Mouse (Mus musculus) MEL (cell line): ENCODE results near the gene Sh3d19. TPM values are rescaled to one million over a fixed set of nuclear protein-coding genes. Genes with fewer than 3 reads are reported as not detected.

Experiments
- DNase-seq: peaks from one replicate; pipeline ENCODE4 v3.0.0; 2011; ENCODE audit warnings: low read depth, low spot score
- H3K27ac ChIP-seq: 2 replicates; pipeline ENCODE4 v1.5.1; 2012; ENCODE audit warnings: low read depth, mild to moderate bottlenecking, control low read depth, low read length, moderate library complexity; ENCODE audit not compliant: control insufficient read depth
- H3K27me3 ChIP-seq, 2 experiments: fragments of 150-350 bp in 1 of 2; sonication (generic) in 1 of 2; 2 replicates each; pipeline ENCODE4 v1.6.1; 2012; ENCODE audit warnings: low read length in 2 of 2, mild to moderate bottlenecking in 2 of 2, improper control_type of control experiment in 1 of 2, moderate library complexity in 1 of 2; ENCODE audit not compliant: insufficient read depth in 2 of 2, control insufficient read depth in 1 of 2
- H3K36me3 ChIP-seq, 2 experiments: 2 replicates each; pipeline ENCODE4 v1.6.1; 2012 to 2014; ENCODE audit warnings: low read length in 2 of 2, improper control_type of control experiment in 1 of 2, inconsistent platforms in 1 of 2, mild to moderate bottlenecking in 1 of 2; ENCODE audit not compliant: insufficient read depth in 2 of 2, control insufficient read depth in 1 of 2
- H3K4me1 ChIP-seq, 2 experiments: fragments of 150-350 bp in 1 of 2; sonication (generic) in 1 of 2; 2 replicates each; pipeline ENCODE4 v1.6.1; 2012; ENCODE audit warnings: low read length in 2 of 2, improper control_type of control experiment in 1 of 2, mild to moderate bottlenecking in 1 of 2; ENCODE audit not compliant: insufficient read depth in 2 of 2, control insufficient read depth in 1 of 2
- H3K4me3 ChIP-seq, 2 experiments: fragments of 150-350 bp in 1 of 2; sonication (generic) in 1 of 2; 2 replicates each; pipeline ENCODE4 v1.5.1; 2012; ENCODE audit warnings: low read depth in 2 of 2, low read length in 2 of 2, mild to moderate bottlenecking in 2 of 2, moderate library complexity in 2 of 2, control low read depth in 1 of 2, improper control_type of control experiment in 1 of 2; ENCODE audit not compliant: control insufficient read depth in 1 of 2, insufficient read depth in 1 of 2
- H3K79me2 ChIP-seq: 2 replicates; pipeline ENCODE4 v1.6.1; 2012; ENCODE audit warnings: mild to moderate bottlenecking, low read length, moderate library complexity; ENCODE audit not compliant: control insufficient read depth, poor library complexity, insufficient read depth
- H3K9ac ChIP-seq: 2 replicates; pipeline ENCODE4 v1.6.1; 2012; ENCODE audit warnings: low read depth, mild to moderate bottlenecking, control low read depth, low read length, moderate library complexity; ENCODE audit not compliant: control insufficient read depth, poor library complexity, severe bottlenecking
- H3K9me3 ChIP-seq: fragments of 150-350 bp; sonication (generic); replicated peaks from 2 replicates; pipeline ENCODE4 v1.6.1; 2012; ENCODE audit warnings: mild to moderate bottlenecking, low read length, improper control_type of control experiment, moderate library complexity; ENCODE audit not compliant: insufficient read depth
- CHD2 ChIP-seq: IDR thresholded peaks from 2 replicates; pipeline ENCODE4 v1.6.1; 2011; ENCODE audit warnings: low read length, improper control_type of control experiment
- CTCF ChIP-seq, 3 experiments: IDR thresholded peaks in 2 of 3; conservative IDR thresholded peaks in 1 of 3; 2 replicates each; pipeline ENCODE4 v1.5.1; 2011 to 2012; ENCODE audit warnings: low read length in 3 of 3, low read depth in 2 of 3, mild to moderate bottlenecking in 2 of 3, improper control_type of control experiment in 1 of 3, inconsistent platforms in 1 of 3, mixed read lengths in 1 of 3, moderate library complexity in 1 of 3; ENCODE audit not compliant: control insufficient read depth in 1 of 3, insufficient read depth in 1 of 3, poor library complexity in 1 of 3, severe bottlenecking in 1 of 3
- EP300 ChIP-seq, 2 experiments: IDR thresholded peaks; 2 replicates each; pipeline ENCODE4 v1.6.1; 2011; ENCODE audit warnings: improper control_type of control experiment in 2 of 2, low read length in 2 of 2, low read depth in 1 of 2, mild to moderate bottlenecking in 1 of 2
- GABPA ChIP-seq: IDR thresholded peaks from 2 replicates; pipeline ENCODE4 v1.6.1; 2012; ENCODE audit warnings: low read depth, mild to moderate bottlenecking, inconsistent platforms, low read length, improper control_type of control experiment, moderate library complexity
- HCFC1 ChIP-seq: IDR thresholded peaks from 2 replicates; pipeline ENCODE4 v1.6.1; 2012; ENCODE audit warnings: low read depth, mild to moderate bottlenecking, inconsistent platforms, low read length, improper control_type of control experiment, moderate library complexity
- MAFK ChIP-seq: IDR thresholded peaks from 2 replicates; pipeline ENCODE4 v1.6.1; 2011; ENCODE audit warnings: low read depth, mild to moderate bottlenecking, low read length, improper control_type of control experiment, borderline replicate concordance
- MXI1 ChIP-seq: IDR thresholded peaks from 2 replicates; pipeline ENCODE4 v1.6.1; 2011; ENCODE audit warnings: mild to moderate bottlenecking, low read depth, low read length, improper control_type of control experiment
- MYC ChIP-seq: IDR thresholded peaks from 2 replicates; pipeline ENCODE4 v1.6.1; 2011; ENCODE audit warnings: low read depth, mild to moderate bottlenecking, low read length, improper control_type of control experiment, moderate library complexity
- NELFE ChIP-seq: IDR thresholded peaks from 2 replicates; pipeline ENCODE4 v1.6.1; 2011; ENCODE audit warnings: low read depth, low read length, improper control_type of control experiment
- NRF1 ChIP-seq: IDR thresholded peaks from 2 replicates; pipeline ENCODE4 v1.6.1; 2014; ENCODE audit warnings: low read depth, mild to moderate bottlenecking, inconsistent platforms, low read length, improper control_type of control experiment, moderate library complexity; ENCODE audit not compliant: poor library complexity, insufficient read depth, severe bottlenecking
- POLR2AphosphoS2 ChIP-seq: IDR thresholded peaks from 2 replicates; pipeline ENCODE4 v1.6.1; 2011; ENCODE audit warnings: low read length, improper control_type of control experiment
- POLR2AphosphoS5 ChIP-seq: IDR thresholded peaks from 2 replicates; pipeline ENCODE4 v1.6.1; 2012; ENCODE audit warnings: low read depth, borderline replicate concordance, mild to moderate bottlenecking, inconsistent platforms, low read length, moderate library complexity, mixed read lengths
- RAD21 ChIP-seq: IDR thresholded peaks from 2 replicates; pipeline ENCODE4 v1.6.1; 2011; ENCODE audit warnings: mild to moderate bottlenecking, low read depth, low read length, improper control_type of control experiment
- RCOR1 ChIP-seq: IDR thresholded peaks from 2 replicates; pipeline ENCODE4 v1.6.1; 2012; ENCODE audit warnings: low read depth, mild to moderate bottlenecking, inconsistent platforms, low read length, improper control_type of control experiment
- SMC3 ChIP-seq: IDR thresholded peaks from 2 replicates; pipeline ENCODE4 v1.6.1; 2011; ENCODE audit warnings: low read depth, low read length, improper control_type of control experiment
- TBP ChIP-seq: IDR thresholded peaks from 2 replicates; pipeline ENCODE4 v1.8.0; 2011; ENCODE audit warnings: low read depth, low read length, improper control_type of control experiment
- TCF12 ChIP-seq: IDR thresholded peaks from 2 replicates; pipeline ENCODE4 v1.6.1; 2014; ENCODE audit warnings: low read depth, mild to moderate bottlenecking, inconsistent platforms, low read length, improper control_type of control experiment, moderate library complexity
- UBTF ChIP-seq: IDR thresholded peaks from 2 replicates; pipeline ENCODE4 v1.6.1; 2012; ENCODE audit warnings: low read depth, mild to moderate bottlenecking, inconsistent platforms, low read length, improper control_type of control experiment, moderate library complexity, borderline replicate concordance; ENCODE audit not compliant: insufficient read depth
- USF2 ChIP-seq, 2 experiments: IDR thresholded peaks; 2 replicates each; pipeline ENCODE4 v1.6.1; 2011 to 2012; ENCODE audit warnings: improper control_type of control experiment in 2 of 2, low read length in 2 of 2, borderline replicate concordance in 1 of 2, inconsistent platforms in 1 of 2, low read depth in 1 of 2, mild to moderate bottlenecking in 1 of 2; ENCODE audit not compliant: insufficient read depth in 1 of 2
- ZC3H11A ChIP-seq: IDR thresholded peaks from 2 replicates; pipeline ENCODE4 v1.6.1; 2012; ENCODE audit warnings: low read depth, mild to moderate bottlenecking, inconsistent platforms, low read length, improper control_type of control experiment
- ZKSCAN1 ChIP-seq: IDR thresholded peaks from 2 replicates; pipeline ENCODE4 v1.6.1; 2012; ENCODE audit warnings: low read depth, mild to moderate bottlenecking, inconsistent platforms, low read length, improper control_type of control experiment, moderate library complexity
- ZNF384 ChIP-seq: IDR thresholded peaks from 2 replicates; pipeline ENCODE4 v1.6.1; 2012; ENCODE audit warnings: low read depth, mild to moderate bottlenecking, inconsistent platforms, low read length, improper control_type of control experiment
- polyA plus RNA-seq, 2 experiments: library from polyadenylated mRNA; stranded (reverse) in 1 of 2; unstranded in 1 of 2; fragments of >175 nt in 1 of 2; fragments of >200 nt in 1 of 2; gene quantifications; 2 replicates each; pipeline versions ENCODE4 v1.2.1 to v1.2.4; 2012; ENCODE audit warnings: low replicate concordance in 2 of 2, low read depth in 1 of 2; ENCODE audit not compliant: insufficient read length in 2 of 2, insufficient read depth in 1 of 2, missing spikeins in 1 of 2
- total RNA-seq: library from RNA; depleted of rRNA; stranded (reverse); fragments of 300-350 nt; gene quantifications from 2 replicates; pipeline ENCODE4 v1.2.3, GENCODE M21; 2012

The Sh3d19 gene
- total and polyA plus RNA-seq, 3 experiments = 2.2 to 4.8 TPM; not detected in 1

DNA sequence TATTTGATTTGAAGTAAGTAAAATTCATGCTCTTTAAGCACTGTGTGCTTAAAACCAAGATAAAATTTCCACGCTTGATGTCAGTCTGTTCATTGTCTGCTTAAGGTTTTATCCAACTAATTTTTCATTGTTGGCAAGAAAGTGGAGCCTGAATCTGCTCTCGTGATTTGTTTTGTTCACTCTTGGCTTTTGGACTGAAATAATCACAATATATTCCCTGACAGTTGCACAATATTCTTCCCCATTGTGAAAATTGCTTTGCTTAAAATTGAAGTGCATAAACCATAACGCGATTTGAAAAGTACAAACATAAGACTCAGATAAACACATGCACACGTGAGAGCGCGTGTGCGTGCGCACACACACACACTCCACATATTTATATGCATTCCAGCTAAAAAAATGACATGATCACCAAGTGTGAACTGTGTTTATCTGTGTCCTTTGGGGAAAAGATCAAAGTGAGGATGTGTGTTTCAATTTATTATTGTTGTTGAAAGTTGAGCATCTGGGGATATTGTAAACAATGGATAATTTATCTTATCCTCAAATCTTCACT, 67.1 kb downstream of the Sh3d19 start:
- Histone ChIP-seq H3K79me2 (no peaks in the 10 kb centered on the region), H3K9me3 (no peaks in the 10 kb centered on the region), H3K36me3 (no peaks in the 10 kb centered on the region), H3K4me1 (no peaks in the 10 kb centered on the region), H3K4me3 (no peak overlapping the region), H3K27me3 (peaks cover 0 to 1% of the 10 kb centered on the region in 2 experiments; a peak in 2 of 4 replicates), H3K9ac (no peak overlapping the region), H3K27ac (no peak overlapping the region)
- DNase-seq = no peak
- no peak for TF ChIP-seq MYC
- TF ChIP-seq EP300 (IDR thresholded peaks at IDR 0.05; ENCODE audit: low read depth in 1 of 2, low read length in 2 of 2) = no peak
- no peak for TF ChIP-seq POLR2AphosphoS5
- no peak for TF ChIP-seq CTCF (IDR thresholded peaks at IDR 0.05 in 2 of 3, conservative IDR thresholded peaks at IDR 0.05 in 1 of 3; ENCODE audit: control insufficient read depth in 1 of 3, insufficient read depth in 1 of 3, low read depth in 2 of 3, low read length in 3 of 3, poor library complexity in 1 of 3, severe bottlenecking in 1 of 3)
- no peak for TF ChIP-seq NRF1

DNA sequence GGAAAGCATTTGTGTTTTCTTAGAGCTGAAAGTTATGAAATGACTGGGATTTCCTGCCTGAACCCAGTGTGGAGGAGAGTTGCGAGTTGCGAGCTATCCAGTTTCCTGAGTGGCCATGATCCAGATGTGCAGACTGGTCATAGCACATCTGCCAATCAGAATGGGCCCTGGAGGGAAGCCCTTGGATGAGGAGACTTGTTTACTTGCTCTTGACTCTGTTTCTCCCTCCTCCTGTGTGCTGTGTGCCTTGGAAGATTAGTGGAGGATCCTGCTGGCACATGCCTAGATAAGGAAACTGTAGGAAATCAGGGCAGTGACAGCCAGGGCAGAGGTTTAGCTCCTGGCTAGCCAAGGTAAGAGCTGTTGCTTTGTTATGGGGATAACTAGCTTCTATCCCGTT, 67.7 kb downstream of the Sh3d19 start:
- no peaks in the 10 kb centered on the region for H3K4me1 ChIP-seq
- H3K9me3 ChIP-seq = no peaks in the 10 kb centered on the region
- no peak overlapping the region for H3K27ac ChIP-seq
- no peaks in the 10 kb centered on the region for H3K79me2 ChIP-seq
- no peaks in the 10 kb centered on the region for H3K36me3 ChIP-seq
- peaks cover 0 to 1% of the 10 kb centered on the region in 2 experiments; a peak in 2 of 4 replicates for H3K27me3 ChIP-seq
- TF ChIP-seq ZC3H11A (no peak), MXI1 (no peak), GABPA (no peak), HCFC1 (no peak), POLR2AphosphoS5 (no peak), TBP (no peak), SMC3 (no peak), USF2 (IDR thresholded peaks at IDR 0.05; ENCODE audit: borderline replicate concordance in 1 of 2, insufficient read depth in 1 of 2, low read depth in 1 of 2, low read length in 2 of 2) (no peak), UBTF (no peak), NRF1 (no peak), POLR2AphosphoS2 (no peak), TCF12 (no peak), NELFE (no peak), EP300 (IDR thresholded peaks at IDR 0.05; ENCODE audit: low read depth in 1 of 2, low read length in 2 of 2) (no peak), MAFK (no peak), ZKSCAN1 (no peak), RAD21 (no peak), CHD2 (no peak), RCOR1 (no peak), ZNF384 (no peak)
- H3K4me3 ChIP-seq = no peak overlapping the region
- no peak overlapping the region for H3K9ac ChIP-seq
- DNase-seq = no peak
